Mouse (Mus musculus) erythroblast, adult 5-6 weeks (primary cell): ENCODE data around the gene Micu1. TPM values are rescaled to one million over a fixed set of nuclear protein-coding genes. Genes with fewer than 3 reads are reported as not detected.

Experiments used
- total RNA-seq, 2 experiments: library from RNA; stranded (forward) in 1 of 2; stranded (reverse) in 1 of 2; fragments of 150-400 nt in 1 of 2; fragments of 200-764, 138-1000 nt in 1 of 2; gene quantifications; 2 replicates each; pipeline versions ENCODE4 v1.2.3 to v1.2.4; 2015 to 2017; ENCODE audit warnings: low replicate concordance in 2 of 2

The Micu1 gene
- total RNA-seq, 2 experiments from 2014 or later, result 59.9 to 62.8 TPM

Other genes starting within 250 kb of the Micu1 start
- not detected in 2 replicates for gene Gm10322, start 86.4 kb upstream of the Micu1 start, total RNA-seq (2015; ENCODE audit: low replicate concordance)
- gene Gm10322, start 86.4 kb upstream of the Micu1 start, total RNA-seq (2017; ENCODE audit: low replicate concordance), result not detected in 2 replicates
- gene Mcu, start 85.8 kb upstream of the Micu1 start, total RNA-seq (2015; ENCODE audit: low replicate concordance), result 10.0 and 19.2 TPM in 2 replicates
- gene Mcu, start 85.8 kb upstream of the Micu1 start, total RNA-seq (2017; ENCODE audit: low replicate concordance), result 9.2 and 16.2 TPM in 2 replicates
- 13.6 and 28.2 TPM in 2 replicates for gene Dnajb12, start 177.1 kb downstream of the Micu1 start, total RNA-seq (2015; ENCODE audit: low replicate concordance)
- 39.8 and 43.4 TPM in 2 replicates for gene Dnajb12, start 177.1 kb downstream of the Micu1 start, total RNA-seq (2017; ENCODE audit: low replicate concordance)
- 1.7 TPM in 1 of 2 replicates, not detected in the other for gene Ddit4, start 249.4 kb downstream of the Micu1 start, total RNA-seq (2015; ENCODE audit: low replicate concordance)
- gene Ddit4, start 249.4 kb downstream of the Micu1 start, total RNA-seq (2017; ENCODE audit: low replicate concordance), result 0.17 and 0.84 TPM in 2 replicates